Mouse (Mus musculus) kidney, embryonic 16.5 days (tissue): ENCODE results near the gene Slc38a2. TPM values are rescaled to one million over a fixed set of nuclear protein-coding genes. Genes with fewer than 3 reads are reported as not detected.

Source experiments
- ATAC-seq: fragments of 200-750 bp; cut with Nextera tagmentation; 2 replicates; pipeline ENCODE4 v1.8.0; 2017; ENCODE audit warnings: moderate TSS enrichment; ENCODE audit not compliant: low FRiP score, low TSS enrichment
- H3K27ac ChIP-seq: fragments of 300-500 bp; sonication (generic); 2 replicates; pipeline ENCODE4 v1.5.1; 2014; ENCODE audit warnings: low read length
- H3K27me3 ChIP-seq: fragments of 300-500 bp; sonication (generic); 2 replicates; pipeline ENCODE4 v1.6.1; 2014; ENCODE audit warnings: low read length, control low read depth, mixed read lengths; ENCODE audit not compliant: insufficient read depth
- H3K36me3 ChIP-seq: fragments of 300-500 bp; sonication (generic); 2 replicates; pipeline ENCODE4 v1.6.1; 2014; ENCODE audit warnings: low read length, control low read depth, mixed read lengths; ENCODE audit not compliant: insufficient read depth
- H3K4me1 ChIP-seq: fragments of 300-500 bp; sonication (generic); 2 replicates; pipeline ENCODE4 v1.6.1; 2014; ENCODE audit warnings: low read length, control low read depth, mixed read lengths; ENCODE audit not compliant: insufficient read depth
- H3K4me2 ChIP-seq: fragments of 300-500 bp; sonication (generic); replicated peaks from 2 replicates; pipeline ENCODE4 v1.6.1; 2014; ENCODE audit warnings: low read depth, low read length
- H3K4me3 ChIP-seq: fragments of 300-500 bp; sonication (generic); 2 replicates; pipeline ENCODE4 v1.5.1; 2014; ENCODE audit warnings: mild to moderate bottlenecking, low read length
- H3K9ac ChIP-seq: fragments of 300-500 bp; sonication (generic); replicated peaks from 2 replicates; pipeline ENCODE4 v1.6.1; 2014; ENCODE audit warnings: low read length
- H3K9me3 ChIP-seq: fragments of 300-500 bp; sonication (generic); 2 replicates; pipeline ENCODE4 v1.6.1; 2016; ENCODE audit warnings: low read length, control low read depth
- WGBS: fragments of 180-500 bp; shearing (Covaris S2); extraction: QIAGEN DNeasy Blood & Tissue Kit; methylation state at CpG from one replicate; pipeline ENCODE4 v1.1.7; 2014; 5-methylcytosine and 5-hydroxymethylcytosine counted together
- polyA plus RNA-seq: library from polyadenylated mRNA; unstranded; fragments of >200 nt; fragmentation: Nextera tagmentation; extraction: Ambion mirVana; gene quantifications from 2 replicates; pipeline ENCODE4 v1.2.1, GENCODE M21; 2015

Slc38a2 gene
- polyA plus RNA-seq, 1 experiment from 2014 or later = 140 TPM

- H3K9ac ChIP-seq = peak overlapping the region; percentile 86
- peak overlapping the region; percentile 84 for H3K4me2 ChIP-seq
- H3K27me3 ChIP-seq = no peaks in the 10 kb centered on the region
- H3K36me3 ChIP-seq = peaks cover 51% of the 10 kb centered on the region
- peak overlapping the region; percentile 98 for H3K27ac ChIP-seq
- peaks cover 39% of the 10 kb centered on the region for H3K4me1 ChIP-seq
- H3K9me3 ChIP-seq = no peaks in the 10 kb centered on the region
- ATAC-seq = peak; percentile 16
- 9% methylated on average over 19 of the region's 19 CpGs for WGBS
- H3K4me3 ChIP-seq = peak overlapping the region; percentile 93
Measured at GRCm38 (mm10) chr15:96697901-96698657, 1.5 kb downstream of the Slc38a2 start.

GRCm38 (mm10) chr15:96696486-96697284, 2.8 kb downstream of the Slc38a2 start:
- peak overlapping the region; percentile 84 for H3K4me2 ChIP-seq
- 47% methylated on average over 13 of the region's 13 CpGs for WGBS
- no peak overlapping the region for H3K27ac ChIP-seq
- H3K4me3 ChIP-seq = peak overlapping the region; percentile 93
- H3K9ac ChIP-seq = peak overlapping the region; percentile 86
- peaks cover 39% of the 10 kb centered on the region for H3K4me1 ChIP-seq
- no peaks in the 10 kb centered on the region for H3K9me3 ChIP-seq
- no peak for ATAC-seq
- H3K36me3 ChIP-seq = peaks cover 64% of the 10 kb centered on the region
- H3K27me3 ChIP-seq = no peaks in the 10 kb centered on the region

GRCm38 (mm10) chr15:96695455-96696421, 3.8 kb downstream of the Slc38a2 start:
- H3K27ac ChIP-seq = no peak overlapping the region
- no peak overlapping the region for H3K9ac ChIP-seq
- H3K4me3 ChIP-seq = peak overlapping the region; percentile 93
- H3K9me3 ChIP-seq = no peaks in the 10 kb centered on the region
- no peak for ATAC-seq
- H3K4me2 ChIP-seq = peak overlapping the region; percentile 84
- peaks cover 34% of the 10 kb centered on the region for H3K4me1 ChIP-seq
- 63% methylated on average over 26 of the region's 26 CpGs for WGBS
- peaks cover 74% of the 10 kb centered on the region for H3K36me3 ChIP-seq
- H3K27me3 ChIP-seq = no peaks in the 10 kb centered on the region

GRCm38 (mm10) chr15:96694988-96695387, 4.5 kb downstream of the Slc38a2 start:
- H3K27ac ChIP-seq = no peak overlapping the region
- peaks cover 81% of the 10 kb centered on the region for H3K36me3 ChIP-seq
- H3K4me2 ChIP-seq = no peak overlapping the region
- H3K9ac ChIP-seq = no peak overlapping the region
- H3K4me3 ChIP-seq = 0 out of 2 replicates have a peak overlapping the region, but pooled peaks have one; percentile 10
- no peaks in the 10 kb centered on the region for H3K9me3 ChIP-seq
- ATAC-seq = no peak
- WGBS = 91% methylated on average over 7 of the region's 7 CpGs
- no peaks in the 10 kb centered on the region for H3K27me3 ChIP-seq
- peaks cover 28% of the 10 kb centered on the region for H3K4me1 ChIP-seq

- Histone ChIP-seq H3K4me3 (no peak overlapping the region), H3K27ac (no peak overlapping the region), H3K27me3 (no peaks in the 10 kb centered on the region), H3K9ac (no peak overlapping the region), H3K36me3 (peaks cover 91% of the 10 kb centered on the region), H3K9me3 (no peaks in the 10 kb centered on the region), H3K4me1 (peaks cover 28% of the 10 kb centered on the region), H3K4me2 (no peak overlapping the region)
- WGBS = 81% methylated on average over 14 of the region's 14 CpGs
- ATAC-seq = no peak
Measured at GRCm38 (mm10) chr15:96693688-96694087, 5.8 kb downstream of the Slc38a2 start.

GRCm38 (mm10) chr15:96692401-96692800, 7.1 kb downstream of the Slc38a2 start:
- Histone ChIP-seq H3K4me1 (peaks cover 27% of the 10 kb centered on the region), H3K9ac (no peak overlapping the region), H3K9me3 (no peaks in the 10 kb centered on the region), H3K36me3 (peaks cover 91% of the 10 kb centered on the region), H3K27me3 (no peaks in the 10 kb centered on the region), H3K4me2 (no peak overlapping the region), H3K27ac (no peak overlapping the region), H3K4me3 (no peak overlapping the region)
- ATAC-seq = no peak
- WGBS = 91% methylated on average over 11 of the region's 11 CpGs

- WGBS = 87% methylated on average over 15 of the region's 15 CpGs
- no peak overlapping the region for H3K4me2 ChIP-seq
- no peaks in the 10 kb centered on the region for H3K9me3 ChIP-seq
- peaks cover 84% of the 10 kb centered on the region for H3K36me3 ChIP-seq
- H3K27me3 ChIP-seq = no peaks in the 10 kb centered on the region
- H3K4me3 ChIP-seq = no peak overlapping the region
- ATAC-seq = no peak
- no peak overlapping the region for H3K27ac ChIP-seq
- H3K9ac ChIP-seq = no peak overlapping the region
- peaks cover 16% of the 10 kb centered on the region for H3K4me1 ChIP-seq
Measured at GRCm38 (mm10) chr15:96691381-96691780, 8.1 kb downstream of the Slc38a2 start.

- ATAC-seq = no peak
- peaks cover 11% of the 10 kb centered on the region for H3K4me1 ChIP-seq
- no peak overlapping the region for H3K4me2 ChIP-seq
- no peaks in the 10 kb centered on the region for H3K9me3 ChIP-seq
- no peak overlapping the region for H3K9ac ChIP-seq
- 88% methylated on average over 13 of the region's 13 CpGs for WGBS
- H3K27me3 ChIP-seq = no peaks in the 10 kb centered on the region
- H3K27ac ChIP-seq = no peak overlapping the region
- H3K4me3 ChIP-seq = no peak overlapping the region
- H3K36me3 ChIP-seq = peaks cover 79% of the 10 kb centered on the region
Measured at GRCm38 (mm10) chr15:96690829-96691228, 8.7 kb downstream of the Slc38a2 start.

GRCm38 (mm10) chr15:96689919-96690318, 9.6 kb downstream of the Slc38a2 start:
- H3K9me3 ChIP-seq = no peaks in the 10 kb centered on the region
- no peak overlapping the region for H3K9ac ChIP-seq
- WGBS = 89% methylated on average over 9 of the region's 9 CpGs
- H3K4me1 ChIP-seq = peaks cover 6% of the 10 kb centered on the region; the same call in 1 of the 2 replicates
- no peak overlapping the region for H3K4me2 ChIP-seq
- H3K4me3 ChIP-seq = no peak overlapping the region
- H3K36me3 ChIP-seq = peaks cover 71% of the 10 kb centered on the region
- no peaks in the 10 kb centered on the region for H3K27me3 ChIP-seq
- H3K27ac ChIP-seq = no peak overlapping the region
- ATAC-seq = no peak
